Mouse (Mus musculus) R1 (cell line): ENCODE measurements at regions not wholly inside any gene's neighbourhood (a gene's known extent, or its start where the extent isn't known, plus 50 kb on each side); places are given as distances from the start of the nearest gene placed in this dataset.

Experiments
- DNase-seq: peaks from one replicate; pipeline ENCODE4 v3.0.0-alpha.2; 2018; ENCODE audit warnings: low read depth, low spot score

- DNase-seq = no peak
Measured at GRCm38 (mm10) chr9:92856410-92857083, 314.5 kb downstream of the Plod2 start.

- DNase-seq = no peak
Measured at GRCm38 (mm10) chr9:92865822-92866221, 323.8 kb downstream of the Plod2 start.

GRCm38 (mm10) chr9:92878589-92878988 is 336.6 kb downstream of the Plod2 start:
- peak; percentile 60 for DNase-seq

GRCm38 (mm10) chr9:92879812-92880211 is 337.8 kb downstream of the Plod2 start:
- DNase-seq = no peak

- no peak for DNase-seq
Measured at GRCm38 (mm10) chr9:92882251-92882832, 340.3 kb downstream of the Plod2 start.

- DNase-seq = no peak
Measured at GRCm38 (mm10) chr9:92890063-92890462, 348.0 kb downstream of the Plod2 start.

GRCm38 (mm10) chr9:92899733-92900132 is 357.7 kb downstream of the Plod2 start:
- no peak for DNase-seq

GRCm38 (mm10) chr9:92907102-92907501 is 365.1 kb downstream of the Plod2 start:
- DNase-seq = no peak

- no peak for DNase-seq
Measured at GRCm38 (mm10) chr9:92919396-92919795, 377.4 kb downstream of the Plod2 start.

- peak; percentile 96 for DNase-seq
Measured at GRCm38 (mm10) chr9:92930231-92930966, 388.4 kb downstream of the Plod2 start.

GRCm38 (mm10) chr9:92937802-92938201 is 395.8 kb downstream of the Plod2 start:
- DNase-seq = no peak

- no peak for DNase-seq
Measured at GRCm38 (mm10) chr9:92950092-92950491, 408.1 kb downstream of the Plod2 start.

- DNase-seq = no peak
Measured at GRCm38 (mm10) chr9:92963275-92963674, 421.3 kb downstream of the Plod2 start.

- DNase-seq = no peak
Measured at GRCm38 (mm10) chr9:92991759-92992158, 449.7 kb downstream of the Plod2 start.

GRCm38 (mm10) chr9:92996156-92996555 is 454.1 kb downstream of the Plod2 start:
- no peak for DNase-seq

- no peak for DNase-seq
Measured at GRCm38 (mm10) chr9:93005182-93005953, 463.3 kb downstream of the Plod2 start.

GRCm38 (mm10) chr9:93008511-93009302 is 466.7 kb downstream of the Plod2 start:
- DNase-seq = no peak

GRCm38 (mm10) chr9:93044298-93044912 is 502.4 kb downstream of the Plod2 start:
- DNase-seq = no peak

GRCm38 (mm10) chr9:93072140-93072539 is 530.1 kb downstream of the Plod2 start:
- no peak for DNase-seq

GRCm38 (mm10) chr9:93083114-93083513 is 541.1 kb downstream of the Plod2 start:
- DNase-seq = peak; percentile 19
